Mouse (Mus musculus): ENCODE measurements around the gene N6amt1. TPM values are rescaled to one million over a fixed set of nuclear protein-coding genes. Genes with fewer than 3 reads are reported as not detected.

Gene N6amt1
- 10 to 100 TPM; 32.5 to 37.1 TPM for total RNA-seq (2021)
- long read RNA-seq, experiment 1, transcript N6amt1-203 (5 exons, 1,700 nt): major isoform, 10 of 20 reads
- long read RNA-seq, experiment 1, transcript N6amt1-201 (6 exons, 1,884 nt): major isoform, 10 of 20 reads
- long read RNA-seq, experiment 1, partial matches to known transcripts: 0 of 20 reads
- long read RNA-seq, experiment 1, other reads (novel, unspliced or antisense): 0 of 20 reads
- long read RNA-seq, experiment 2, transcript N6amt1-201 (6 exons, 1,884 nt): major isoform, 21 of 34 reads
- long read RNA-seq, experiment 2, transcript N6amt1-203 (5 exons, 1,700 nt): minor isoform, 9 of 34 reads
- long read RNA-seq, experiment 2, partial matches to known transcripts: 0 of 34 reads
- long read RNA-seq, experiment 2, other reads (novel, unspliced or antisense): 3 of 34 reads

DNA sequence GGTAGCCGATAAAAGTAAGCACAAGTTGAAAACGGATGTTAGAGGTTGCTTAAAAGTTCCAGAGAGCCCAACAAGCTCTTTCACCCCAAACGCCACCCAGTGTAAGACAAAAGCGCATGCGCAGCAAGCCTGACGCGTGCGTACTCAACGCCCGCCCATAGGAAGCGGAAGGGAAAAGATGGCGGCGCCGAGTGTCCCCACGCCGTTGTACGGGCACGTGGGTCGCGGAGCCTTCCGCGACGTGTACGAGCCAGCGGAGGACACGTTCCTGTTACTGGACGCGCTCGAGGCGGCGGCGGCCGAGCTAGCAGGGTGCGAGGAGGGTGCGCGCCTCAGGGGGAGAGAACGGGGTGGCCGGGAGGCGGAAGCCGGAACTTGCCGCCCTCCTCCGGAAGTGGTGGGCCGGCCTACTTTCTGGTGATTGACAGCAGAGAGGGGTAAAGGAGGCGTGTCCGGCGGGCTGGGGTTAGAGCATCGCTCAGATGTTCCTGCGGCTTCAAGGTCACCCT lies at the start of gene N6amt1:
TSS of gene N6amt1 (plus strand) at position 111 of the 509 bp plus-strand sequence.
- peak; percentile 79 to 91 for DNase-seq (ENCODE audit: low spot score in 2 of 2)

DNA sequence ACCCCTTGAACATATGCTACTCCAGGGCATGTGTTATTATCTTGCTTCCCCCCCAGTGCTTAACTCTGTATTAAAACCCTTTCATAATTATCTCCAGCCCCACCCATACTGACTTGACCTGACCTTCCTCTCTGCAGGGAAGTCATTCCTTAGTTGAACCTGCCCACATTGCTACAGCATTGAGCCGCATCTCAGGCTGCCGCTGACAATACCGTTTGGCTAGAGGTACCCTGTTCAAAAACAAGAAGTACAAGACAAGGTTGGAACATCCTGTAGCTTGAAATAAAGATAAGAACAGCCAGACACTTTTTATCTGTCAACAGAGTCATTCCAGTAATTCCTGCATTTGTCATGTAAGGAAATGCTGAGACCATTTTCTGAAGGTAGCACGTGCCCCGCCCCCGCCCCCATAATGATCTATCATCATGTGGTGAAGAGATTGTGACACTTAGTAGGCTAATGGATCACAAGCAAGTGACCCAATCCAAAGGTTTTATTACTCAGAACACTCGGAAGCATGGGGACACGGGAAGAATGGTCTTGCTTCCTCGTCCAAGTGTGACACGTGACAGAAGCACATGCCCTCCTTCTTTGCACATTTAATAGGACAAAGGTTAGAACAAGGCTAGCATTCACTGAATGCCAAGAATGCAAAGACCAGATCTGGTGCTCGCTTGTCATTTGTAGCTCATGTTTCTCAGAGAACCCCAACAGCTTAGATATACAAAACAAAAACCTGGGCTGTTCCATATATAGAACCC lies 48.6 kb upstream of the N6amt1 start:
- DNase-seq (ENCODE audit: low spot score in 2 of 2): no peak

DNA sequence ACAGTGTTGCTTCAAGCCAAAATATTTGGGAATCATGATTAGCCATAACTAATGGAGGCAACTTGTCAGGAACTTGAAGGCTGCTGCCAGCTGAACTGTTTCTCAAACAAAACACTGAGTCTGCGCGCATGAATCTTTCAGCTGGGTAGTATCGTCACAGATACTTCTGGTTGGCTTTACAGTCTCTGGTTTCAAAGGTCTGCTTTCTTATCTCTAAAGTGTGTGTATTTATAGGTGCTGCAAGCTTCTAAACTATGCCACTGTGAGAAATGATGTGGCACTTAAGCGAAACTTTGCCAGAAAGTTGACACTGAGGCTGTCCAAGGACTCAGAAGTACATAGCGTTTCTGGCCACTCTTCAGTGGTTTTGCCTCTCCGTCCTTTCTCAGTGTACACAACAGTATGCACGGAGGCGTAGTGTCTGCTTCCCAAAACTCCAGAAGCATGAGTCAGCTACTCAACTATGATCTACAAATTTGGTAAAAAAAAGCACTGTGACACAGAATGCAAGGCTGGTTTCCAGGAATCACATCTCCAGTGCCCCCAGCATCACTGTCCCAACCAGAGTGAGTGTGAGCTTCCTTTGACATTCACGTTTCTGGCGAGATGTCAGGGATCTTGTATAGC lies 46.8 kb upstream of the N6amt1 start:
- DNase-seq (ENCODE audit: low spot score in 2 of 2): no peak

DNA sequence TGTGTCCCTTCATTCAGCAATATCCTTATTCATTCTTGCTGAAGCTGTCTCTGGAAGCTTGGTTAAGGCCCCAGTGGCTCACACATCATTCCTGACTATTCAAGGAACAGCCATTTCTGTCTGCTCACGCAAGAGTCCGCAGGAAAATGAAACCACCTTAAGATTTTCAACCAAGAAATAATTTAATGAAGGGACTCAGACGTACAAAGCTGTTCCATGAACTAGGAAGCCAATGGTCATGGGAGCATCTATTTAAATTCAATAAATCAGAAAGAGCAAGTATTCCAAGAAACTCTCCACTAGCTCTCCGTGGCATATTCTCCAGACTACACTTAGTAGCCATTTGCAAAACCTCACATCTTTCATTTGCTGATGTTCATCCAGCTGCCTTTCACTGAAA lies 43.3 kb upstream of the N6amt1 start:
- DNase-seq (ENCODE audit: low spot score in 2 of 2): no peak

- DNase-seq (ENCODE audit: low spot score in 2 of 2): no peak
These were observed 35.7 kb upstream of the N6amt1 start for GRCm38 (mm10) chr16:87318200-87318811.

DNA sequence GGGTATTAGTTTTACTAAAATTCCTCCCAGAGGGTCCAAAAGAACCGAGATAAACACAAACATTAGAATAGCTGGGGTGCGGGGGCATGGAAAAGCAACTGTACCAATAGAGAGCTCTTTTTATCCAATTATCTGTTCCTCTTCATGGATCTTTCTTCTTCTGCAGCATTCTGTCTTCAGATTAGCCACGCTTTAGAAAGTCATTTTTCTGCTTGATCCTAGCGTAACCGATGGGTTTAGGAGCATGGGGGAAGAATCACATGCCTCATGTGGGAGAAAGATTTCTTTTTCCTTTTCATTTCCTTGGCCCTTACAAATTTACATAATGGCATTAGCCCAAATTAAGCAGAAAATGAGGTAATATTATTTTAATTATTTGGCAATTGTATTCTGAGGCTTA lies 35.0 kb upstream of the N6amt1 start:
- no peak for DNase-seq (ENCODE audit: low spot score in 2 of 2)

DNA sequence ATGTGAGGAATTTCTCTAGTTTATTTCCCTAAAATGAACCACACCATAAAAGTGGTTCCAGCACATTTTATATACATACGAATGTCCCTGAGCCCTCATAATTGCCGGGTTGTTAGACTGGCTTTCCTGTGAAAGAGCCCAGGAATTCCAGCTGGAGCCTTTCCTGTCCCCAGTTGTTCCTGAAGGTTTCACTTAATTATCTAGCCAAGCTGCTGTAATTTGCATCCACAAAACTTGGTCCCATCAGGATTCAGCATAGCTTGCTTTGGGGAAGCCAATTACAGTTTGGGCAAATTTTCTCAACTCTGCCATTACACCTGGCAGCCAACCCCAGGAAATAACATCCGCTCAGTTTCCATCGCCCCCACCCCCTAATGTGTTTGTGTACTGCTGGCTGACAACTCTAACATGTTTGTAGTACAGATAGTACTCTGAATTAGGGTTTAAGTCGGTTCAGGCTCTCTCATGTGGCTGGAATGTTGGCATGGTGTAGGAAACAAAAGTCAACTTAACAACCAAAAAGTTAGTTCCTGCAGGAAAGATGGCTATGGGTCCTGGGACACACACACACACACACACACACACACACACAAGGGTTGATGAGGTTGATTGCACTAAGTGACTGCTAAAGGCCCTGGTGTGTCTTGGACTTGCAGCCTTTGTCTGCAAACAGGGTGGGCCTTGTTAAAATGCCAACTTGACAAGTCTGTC lies 34.3 kb upstream of the N6amt1 start:
- DNase-seq (ENCODE audit: low spot score in 2 of 2): no peak

DNA sequence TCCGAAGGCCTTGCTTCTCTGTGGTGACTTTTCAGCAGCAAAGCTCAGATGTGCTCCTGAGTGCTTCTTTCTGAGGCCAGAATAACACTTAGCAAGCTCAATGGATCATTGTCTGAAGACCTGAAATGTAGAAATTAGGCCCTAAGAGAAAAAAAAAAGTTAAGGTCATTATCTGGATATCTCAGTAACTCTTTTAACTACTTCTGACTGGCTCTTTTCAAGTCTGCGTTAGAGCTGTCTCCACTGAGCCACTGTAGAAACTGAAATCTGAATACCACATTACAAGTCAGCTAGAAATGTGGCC lies 33.8 kb upstream of the N6amt1 start:
- DNase-seq (ENCODE audit: low spot score in 2 of 2): no peak

GRCm38 (mm10) chr16:87324571-87324970 lies 29.4 kb upstream of the N6amt1 start:
- no peak for DNase-seq (ENCODE audit: low spot score in 2 of 2)

- DNase-seq (ENCODE audit: low spot score in 2 of 2): no peak
These were observed 24.0 kb upstream of the N6amt1 start for GRCm38 (mm10) chr16:87329986-87330385.

- no peak for DNase-seq (ENCODE audit: low spot score in 2 of 2)
These were observed 19.2 kb upstream of the N6amt1 start for GRCm38 (mm10) chr16:87334756-87335155.

DNA sequence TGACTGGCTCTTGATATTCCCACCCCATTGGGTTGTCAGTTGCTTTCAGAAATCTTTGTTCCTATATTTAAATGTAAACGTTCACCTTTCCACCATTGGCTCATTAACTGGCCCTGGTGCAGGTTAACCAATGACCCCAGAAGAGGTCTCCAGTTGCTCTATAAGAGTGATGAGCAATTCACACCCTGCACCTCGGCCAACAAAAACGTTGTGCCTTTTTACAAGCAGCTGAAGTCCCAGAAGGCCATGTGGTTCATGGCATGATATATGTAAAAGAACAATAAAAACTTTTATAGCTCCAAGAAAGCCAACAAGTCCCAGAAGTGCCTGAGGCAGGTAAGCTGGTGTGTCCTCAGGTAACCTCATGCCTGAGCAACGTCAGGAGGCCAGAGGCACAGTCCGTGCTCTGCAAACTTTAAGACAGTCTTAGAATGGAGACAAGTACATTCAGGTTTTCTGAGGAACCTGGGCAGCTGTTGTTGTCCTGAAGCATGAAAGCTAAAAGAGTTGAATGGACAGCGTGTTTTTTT lies 12.9 kb upstream of the N6amt1 start:
- DNase-seq (ENCODE audit: low spot score in 2 of 2): no peak

DNA sequence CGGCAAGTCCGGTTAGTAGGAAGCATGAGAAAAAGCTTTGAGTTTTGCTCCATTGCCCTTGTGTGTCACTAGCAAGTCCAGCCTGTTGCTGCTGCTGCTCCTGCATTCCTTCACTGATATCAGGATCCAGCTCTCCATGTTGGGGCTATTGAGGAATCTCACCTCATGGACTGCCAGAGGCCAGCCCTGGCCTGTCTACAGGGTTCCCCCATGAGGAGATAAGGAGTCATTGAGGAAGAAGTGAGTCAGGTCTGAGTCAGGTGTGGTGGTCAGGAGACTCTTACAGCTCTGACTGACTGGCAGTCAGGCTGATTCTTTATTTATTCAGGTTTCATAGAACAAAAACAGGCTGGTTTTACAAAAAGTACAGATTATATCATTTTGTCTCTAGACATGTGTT lies 5.9 kb upstream of the N6amt1 start:
- DNase-seq (ENCODE audit: low spot score in 2 of 2): no peak

- no peak for DNase-seq (ENCODE audit: low spot score in 2 of 2)
These were observed 2.4 kb upstream of the N6amt1 start for GRCm38 (mm10) chr16:87351386-87352105.

- no peak for DNase-seq (ENCODE audit: low spot score in 2 of 2)
These were observed 380 bp upstream of the N6amt1 start for GRCm38 (mm10) chr16:87353605-87354004.

GRCm38 (mm10) chr16:87354748-87355147 lies 763 bp downstream of the N6amt1 start:
- DNase-seq (ENCODE audit: low spot score in 2 of 2): no peak

- DNase-seq (ENCODE audit: low spot score in 2 of 2): no peak
These were observed 6.1 kb downstream of the N6amt1 start for GRCm38 (mm10) chr16:87360096-87360495.

GRCm38 (mm10) chr16:87364231-87364630 lies 10.2 kb downstream of the N6amt1 start:
- DNase-seq (ENCODE audit: low spot score in 2 of 2): no peak

DNA sequence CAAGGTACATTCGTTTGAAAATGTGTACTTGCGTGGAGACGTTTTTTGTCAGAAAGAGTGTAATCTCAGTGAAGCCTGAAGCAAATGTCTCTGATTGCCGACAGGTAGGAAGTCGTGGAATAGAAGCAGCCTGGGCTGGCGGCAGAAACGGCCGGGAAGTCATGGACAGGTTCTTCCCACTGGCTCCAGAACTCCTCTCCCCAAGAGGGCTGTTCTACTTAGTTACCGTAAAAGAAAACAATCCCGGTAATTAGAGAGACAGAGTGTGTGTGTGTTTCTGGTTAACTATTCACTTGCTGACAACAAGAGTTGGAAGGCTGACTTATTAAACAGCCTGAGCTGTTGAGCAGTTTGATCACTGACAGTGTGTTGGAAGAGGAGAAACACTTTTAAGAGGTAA lies 12.1 kb downstream of the N6amt1 start:
- DNase-seq (ENCODE audit: low spot score in 2 of 2): no peak

DNA sequence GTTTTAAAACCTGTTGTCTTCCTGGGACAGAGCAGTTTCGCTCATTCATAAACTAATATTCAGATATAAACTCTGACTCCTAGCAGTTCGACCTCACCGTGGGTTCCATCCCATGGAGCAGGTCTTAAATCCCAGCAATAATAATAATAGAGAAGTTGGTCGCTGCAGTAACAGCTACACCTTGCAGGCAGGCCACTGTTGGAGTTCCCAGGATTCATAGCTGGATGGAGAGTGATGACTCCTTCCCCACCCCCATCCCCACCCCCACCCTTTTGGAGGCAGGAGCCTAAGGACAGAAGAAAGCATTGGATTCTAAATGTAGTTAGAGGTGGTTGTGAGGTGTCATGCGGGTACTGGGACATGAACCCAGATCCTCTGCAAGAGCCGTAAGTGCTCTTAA lies 12.5 kb downstream of the N6amt1 start:
- no peak for DNase-seq (ENCODE audit: low spot score in 2 of 2)
